Mouse (Mus musculus) left cerebral cortex, postnatal 10 days (tissue): Measurements from ENCODE around the gene Wdr72. TPM values are rescaled to one million over a fixed set of nuclear protein-coding genes. Genes with fewer than 3 reads are reported as not detected.

Experiments
- DNase-seq, 2 experiments: peaks; one replicate each; pipeline ENCODE4 v3.0.0; 2021 to 2022; ENCODE audit warnings: low spot score in 2 of 2, mixed read lengths in 1 of 2; ENCODE audit errors: extremely low spot score in 1 of 2
- intact Hi-C: fragments of 180-260 bp; cut with DNase I; formaldehyde crosslinking; loops from one replicate; pipeline ENCODE4 v1.15.1; 2025
- total RNA-seq, 2 experiments: library from RNA; stranded (reverse); gene quantifications; 2 replicates each; pipeline ENCODE4 v1.2.3; 2021

Wdr72 gene
- total RNA-seq, 2 experiments from 2014 or later = not detected

DNA sequence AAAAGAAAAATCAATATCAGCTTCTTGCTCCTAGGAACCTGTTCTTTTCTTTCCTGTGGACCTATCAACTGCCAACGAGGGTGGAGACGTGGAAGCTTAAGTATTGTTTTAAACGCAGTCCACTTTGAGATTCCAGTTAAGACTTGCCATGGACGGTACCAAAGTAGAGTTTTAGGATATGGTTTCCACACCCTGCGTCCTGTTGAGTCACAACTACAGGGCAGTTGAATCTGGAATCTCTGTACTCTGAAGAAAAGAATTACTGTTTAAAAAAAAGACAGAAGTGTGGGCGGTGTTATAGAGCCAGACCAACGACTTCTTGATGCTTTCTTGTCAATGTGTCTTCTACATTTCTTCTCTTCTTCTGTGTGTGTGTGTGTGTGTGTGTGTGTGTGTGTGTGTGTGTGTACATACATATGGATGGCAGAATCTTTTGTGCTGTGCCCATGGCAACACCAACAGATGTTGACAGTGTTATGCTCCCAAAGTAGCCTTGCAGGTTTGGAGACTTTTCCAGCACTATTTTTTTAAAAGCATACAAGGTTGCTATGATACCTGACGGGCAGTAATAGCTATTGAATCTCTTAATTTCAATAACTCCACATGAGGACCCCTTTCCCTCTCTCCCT is 77.4 kb downstream of the Wdr72 start:
- intact Hi-C loops = no loop called here
- DNase-seq = no peak

GRCm38 (mm10) chr9:74194898-74195297 is 84.7 kb downstream of the Wdr72 start:
- intact Hi-C loops = no loop called here
- no peak for DNase-seq

DNA sequence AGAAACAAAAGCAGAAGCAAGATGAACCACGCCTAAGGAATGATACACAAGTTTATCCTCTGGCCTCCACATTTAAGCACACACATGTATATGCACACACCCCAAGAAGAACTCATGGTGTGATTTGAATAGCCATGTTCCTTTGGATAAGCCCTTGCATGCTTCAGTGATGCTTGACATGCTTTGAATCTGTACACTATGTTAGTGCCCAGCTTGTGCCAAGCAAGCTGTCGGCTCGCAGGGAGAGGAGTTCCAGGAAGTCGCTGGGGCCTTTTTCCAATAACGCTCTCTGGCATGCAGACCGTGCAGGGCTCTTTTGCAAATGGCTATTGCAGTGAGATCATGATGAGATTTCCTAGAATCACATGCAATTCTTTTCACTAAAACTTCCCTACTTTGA is 118.1 kb downstream of the Wdr72 start:
- intact Hi-C loops = no loop called here
- DNase-seq = no peak

GRCm38 (mm10) chr9:74241292-74241691 is 131.1 kb downstream of the Wdr72 start:
- intact Hi-C loops = no loop called here
- DNase-seq = no peak

GRCm38 (mm10) chr9:74248084-74248483 is 137.9 kb downstream of the Wdr72 start:
- DNase-seq = no peak
- intact Hi-C loops = no loop called here

GRCm38 (mm10) chr9:74249486-74249885 is 139.3 kb downstream of the Wdr72 start:
- no peak for DNase-seq
- intact Hi-C loops = no loop called here

- DNase-seq = no peak
Measured at GRCm38 (mm10) chr9:74250522-74250921, 140.4 kb downstream of the Wdr72 start.

GRCm38 (mm10) chr9:74258389-74258788 is 148.2 kb downstream of the Wdr72 start:
- intact Hi-C loops = no loop called here
- DNase-seq = no peak

More at GRCm38 (mm10) chr9:74250522-74250921, 140.4 kb downstream of the Wdr72 start:
- intact Hi-C loops = no loop called here

- intact Hi-C loops = no loop called here
- DNase-seq = peak in 1 of 2 experiments; percentile 7
Measured at GRCm38 (mm10) chr9:74277752-74278385, 167.7 kb downstream of the Wdr72 start.

GRCm38 (mm10) chr9:74282072-74282471 is 171.9 kb downstream of the Wdr72 start:
- DNase-seq = no peak
- intact Hi-C loops = loop anchor here (2.0 kb wide), 1 partner anchor 139 kb away; no protein-coding TSS in a partner anchor

- DNase-seq = peak; percentile 19 to 27
- intact Hi-C loops = loop anchor here (5.0 kb wide), 1 partner anchor 586 kb away; no protein-coding TSS in a partner anchor
Measured at GRCm38 (mm10) chr9:74286210-74286609, 176.1 kb downstream of the Wdr72 start.

- intact Hi-C loops = no loop called here
- no peak for DNase-seq
Measured at GRCm38 (mm10) chr9:74294479-74294878, 184.3 kb downstream of the Wdr72 start.

- no peak for DNase-seq
- intact Hi-C loops = no loop called here
Measured at GRCm38 (mm10) chr9:74318771-74319170, 208.6 kb downstream of the Wdr72 start.

GRCm38 (mm10) chr9:74324089-74324924 is 214.2 kb downstream of the Wdr72 start:
- DNase-seq = no peak
- intact Hi-C loops = no loop called here

GRCm38 (mm10) chr9:74324925-74325295 is 214.8 kb downstream of the Wdr72 start:
- intact Hi-C loops = no loop called here

GRCm38 (mm10) chr9:74325981-74326380 is 215.8 kb downstream of the Wdr72 start:
- intact Hi-C loops = no loop called here
- DNase-seq = no peak

More at GRCm38 (mm10) chr9:74324925-74325295, 214.8 kb downstream of the Wdr72 start:
- DNase-seq = no peak

DNA sequence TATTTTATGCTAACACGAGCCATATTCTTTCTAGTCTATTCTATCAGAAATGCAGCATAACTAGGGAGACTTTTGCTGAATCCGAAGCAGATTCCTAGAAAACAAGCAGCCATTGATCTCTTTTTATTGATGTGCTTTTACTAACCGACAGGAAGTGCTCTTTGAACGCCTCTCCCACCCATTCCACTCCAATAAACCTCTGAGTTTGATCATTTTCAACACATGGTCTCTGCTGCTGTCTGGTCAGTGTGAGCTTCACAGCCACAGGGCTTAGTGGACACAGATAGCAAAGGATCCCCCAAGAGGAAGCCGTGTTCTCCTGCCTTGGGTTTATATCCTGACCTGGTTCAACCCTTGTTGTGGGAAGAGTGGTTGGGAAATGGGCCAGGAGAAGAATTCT is 218.7 kb downstream of the Wdr72 start:
- no peak for DNase-seq
- intact Hi-C loops = no loop called here

DNA sequence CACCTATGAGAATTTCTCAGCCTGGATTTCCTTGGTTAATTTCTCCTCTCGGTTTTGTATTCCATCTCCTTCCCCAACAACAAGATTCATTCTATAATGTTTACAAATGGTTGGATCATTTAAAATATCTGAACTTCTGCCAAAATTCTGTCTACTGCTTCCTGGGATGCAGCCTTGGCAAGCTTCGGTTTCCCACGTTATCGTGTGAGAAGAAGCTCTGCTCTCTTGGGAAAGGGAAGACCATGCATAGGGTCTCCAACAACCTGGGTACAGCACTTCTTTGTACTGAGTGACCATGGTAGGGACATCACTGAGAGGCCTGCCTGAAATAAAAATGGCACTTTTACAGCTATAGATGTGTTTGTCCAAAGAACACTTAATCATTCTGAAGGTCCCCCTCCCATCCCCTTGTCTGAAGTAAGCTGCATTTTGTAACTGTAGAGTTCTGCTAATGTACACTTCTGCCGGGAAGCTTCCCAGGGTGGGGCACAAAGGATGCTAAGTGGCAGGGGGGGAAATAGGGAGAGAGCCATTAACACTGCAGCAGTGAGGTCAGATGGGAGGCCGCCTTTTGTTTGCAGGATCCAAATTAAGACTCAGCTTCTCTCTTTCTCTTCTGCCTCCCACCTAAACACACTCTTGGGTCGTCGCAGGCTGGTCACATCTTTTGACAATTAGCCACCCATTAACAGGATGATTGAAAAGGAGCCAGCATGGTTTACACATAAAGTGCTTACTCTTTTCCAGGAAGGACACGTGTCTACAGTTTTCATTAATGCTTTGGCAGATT is 220.7 kb downstream of the Wdr72 start:
- intact Hi-C loops = no loop called here
- DNase-seq = no peak

DNA sequence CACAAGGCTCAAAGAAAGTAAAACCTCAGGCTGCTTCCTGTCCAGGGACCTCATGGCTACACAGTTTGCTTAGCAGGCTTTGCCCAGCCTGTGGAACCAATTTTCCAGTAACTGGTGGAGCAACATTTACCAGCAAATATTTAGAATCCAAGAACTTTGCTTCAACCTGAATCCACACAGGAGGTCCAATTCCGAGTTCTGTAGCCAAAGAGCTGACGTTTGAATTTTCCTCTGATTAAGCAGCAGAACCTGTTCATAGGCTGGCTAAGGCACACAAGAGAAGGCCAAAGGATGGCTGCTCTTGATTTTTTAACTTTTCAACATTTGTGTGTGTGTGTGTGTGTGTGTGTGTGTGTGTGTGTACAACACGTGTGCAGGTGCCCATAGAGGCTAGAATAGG is 222.2 kb downstream of the Wdr72 start:
- DNase-seq = no peak
- intact Hi-C loops = no loop called here
